Mouse (Mus musculus) Muller cell, postnatal 12 days (primary cell): ENCODE data around the gene Naa80.

Experiments
- DNase-seq: peaks from one replicate; pipeline ENCODE4 v3.0.0-alpha.2; 2015; ENCODE audit errors: inconsistent ontology term

Naa80 gene

DNA sequence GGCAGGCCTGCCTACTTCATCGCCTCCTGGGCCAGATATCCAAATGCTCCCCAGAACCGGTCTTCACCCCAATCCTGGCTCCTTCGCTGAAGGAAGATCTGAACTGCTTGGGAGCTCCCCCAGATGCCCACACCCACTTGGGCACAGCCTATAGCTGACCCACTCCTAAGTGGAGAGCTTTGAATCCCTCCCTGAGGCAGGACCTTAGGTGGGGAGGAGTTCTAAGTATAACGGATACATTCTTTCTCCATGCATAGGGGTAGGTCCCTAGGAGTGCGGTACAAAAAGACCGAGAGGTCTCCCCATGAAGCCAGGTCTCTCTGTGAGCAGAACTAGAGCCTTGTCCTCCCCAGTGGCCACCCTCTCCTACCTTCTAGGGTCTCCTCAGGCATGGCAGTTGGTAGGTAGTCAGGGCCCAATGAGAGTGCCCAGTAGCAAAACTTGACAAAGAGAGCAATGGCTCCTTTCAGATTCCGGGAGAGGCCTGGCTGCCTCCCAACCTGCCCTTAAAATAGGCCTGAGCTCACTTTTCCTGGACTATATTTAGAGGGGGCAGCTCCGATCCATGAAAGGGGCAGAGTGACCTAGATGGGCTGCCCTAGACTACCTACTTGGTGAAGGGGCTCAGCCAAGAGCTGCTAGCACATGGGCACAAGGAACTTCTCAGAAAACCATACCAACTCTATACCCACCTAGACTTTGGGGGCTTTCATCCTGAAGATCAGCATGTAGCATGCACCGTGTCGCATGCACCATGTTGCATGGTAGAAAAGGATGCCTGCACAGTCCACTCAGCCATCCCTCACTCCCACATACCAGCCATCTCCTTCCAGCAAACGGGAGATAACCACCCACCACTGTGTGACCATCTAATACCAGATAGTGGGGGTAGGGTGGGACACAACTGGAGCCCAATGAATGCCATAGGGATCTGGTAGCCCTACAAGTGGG, 18.2 kb downstream of the Naa80 start:
- no peak for DNase-seq

DNA sequence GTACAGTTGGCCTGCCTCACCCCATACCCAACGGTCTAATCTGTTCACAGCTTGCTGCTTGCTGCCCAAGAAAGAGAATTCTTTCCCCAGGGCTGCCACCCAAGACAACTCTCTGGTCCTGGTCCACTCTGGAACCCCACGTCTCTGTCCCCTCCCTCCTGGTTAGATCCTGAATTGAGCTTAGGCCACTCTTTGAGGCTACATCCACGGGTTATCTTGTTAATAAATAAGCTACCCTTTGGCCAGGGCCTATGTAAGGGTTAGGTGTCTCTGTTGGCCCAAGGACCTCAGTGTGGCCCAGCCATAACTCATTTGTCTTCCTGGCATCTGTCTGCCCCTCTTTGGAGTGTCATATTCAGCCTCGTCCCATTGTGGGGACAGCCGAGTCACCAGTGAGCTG, 19.7 kb downstream of the Naa80 start:
- DNase-seq = no peak

DNA sequence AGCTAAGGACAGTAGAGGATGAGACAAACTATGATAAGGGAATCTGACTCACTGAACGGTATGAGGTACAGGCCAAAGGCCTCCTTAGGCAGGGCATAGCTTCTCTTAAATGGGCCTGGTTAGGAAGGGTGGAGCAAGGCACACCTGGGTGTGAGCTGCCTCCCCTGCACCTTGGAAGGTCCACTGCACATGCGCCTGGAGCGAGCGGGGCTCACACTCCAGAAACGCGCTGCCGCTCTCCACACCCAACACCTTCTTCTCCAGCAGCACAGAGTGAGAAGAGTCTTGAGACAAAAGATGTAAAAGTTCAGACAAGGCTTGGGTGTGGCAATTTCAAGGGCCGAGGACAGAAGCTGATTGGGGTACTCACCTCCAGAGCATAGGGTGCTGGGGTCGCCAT, 20.7 kb downstream of the Naa80 start:
- no peak for DNase-seq

DNA sequence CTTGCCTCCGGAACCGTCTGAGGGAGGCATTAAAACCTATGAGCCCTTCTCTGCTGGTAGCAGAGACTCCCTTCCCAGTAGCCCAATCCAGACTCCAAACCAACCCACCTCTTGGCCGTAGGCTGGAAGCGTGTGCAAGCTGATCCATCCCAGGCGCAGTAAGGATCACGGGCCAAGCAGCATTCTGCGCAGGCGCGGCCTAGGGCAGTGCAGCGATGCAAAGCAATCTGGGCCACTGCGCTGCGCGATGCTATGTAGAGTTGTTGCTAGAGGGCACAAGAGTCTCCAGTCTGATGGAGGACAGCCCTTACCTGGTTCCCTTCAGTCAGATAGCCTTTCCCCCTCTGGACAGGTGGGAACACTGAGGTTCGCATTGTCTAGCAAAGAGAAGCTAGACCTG, 21.2 kb downstream of the Naa80 start:
- DNase-seq = no peak

DNA sequence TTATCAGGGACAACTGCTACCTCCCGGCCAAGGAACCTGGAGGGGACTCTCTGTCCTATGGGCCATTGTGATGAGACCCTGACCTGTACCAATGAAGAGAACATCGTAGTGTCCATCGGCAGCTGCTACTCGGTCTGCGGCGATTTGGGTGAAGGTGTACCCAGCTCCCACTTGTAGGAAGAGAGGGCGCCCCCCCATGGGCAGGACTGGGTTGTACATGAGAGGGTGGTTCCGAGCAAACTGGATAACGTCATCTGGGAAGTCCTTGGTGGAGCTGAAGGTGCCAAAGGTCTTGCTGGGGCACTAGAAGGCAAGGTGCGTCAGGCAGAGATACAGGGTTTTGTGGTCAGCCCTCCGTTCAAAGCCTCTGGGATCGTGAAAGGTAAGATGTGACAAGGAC, 22.1 kb downstream of the Naa80 start:
- DNase-seq = no peak

DNA sequence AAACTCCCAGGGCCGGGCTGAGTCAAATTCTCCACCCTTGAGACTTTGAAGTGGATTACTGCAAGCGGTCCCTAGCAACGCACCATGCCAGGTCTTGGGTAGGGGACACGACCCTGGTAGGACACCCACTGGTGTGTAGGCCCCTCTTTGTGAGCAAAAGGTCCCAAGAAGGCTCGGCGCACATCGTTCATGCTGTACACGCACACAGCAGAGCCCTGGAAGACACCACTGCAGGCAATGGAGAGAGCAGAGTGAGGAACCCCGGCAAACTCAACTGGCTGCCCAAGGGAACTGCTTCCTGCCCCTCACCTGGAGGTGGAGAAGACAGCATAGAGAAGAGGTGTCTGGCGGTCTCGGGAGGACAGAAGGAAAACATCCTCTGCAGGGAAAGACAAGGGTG, 22.6 kb downstream of the Naa80 start:
- DNase-seq = no peak

DNA sequence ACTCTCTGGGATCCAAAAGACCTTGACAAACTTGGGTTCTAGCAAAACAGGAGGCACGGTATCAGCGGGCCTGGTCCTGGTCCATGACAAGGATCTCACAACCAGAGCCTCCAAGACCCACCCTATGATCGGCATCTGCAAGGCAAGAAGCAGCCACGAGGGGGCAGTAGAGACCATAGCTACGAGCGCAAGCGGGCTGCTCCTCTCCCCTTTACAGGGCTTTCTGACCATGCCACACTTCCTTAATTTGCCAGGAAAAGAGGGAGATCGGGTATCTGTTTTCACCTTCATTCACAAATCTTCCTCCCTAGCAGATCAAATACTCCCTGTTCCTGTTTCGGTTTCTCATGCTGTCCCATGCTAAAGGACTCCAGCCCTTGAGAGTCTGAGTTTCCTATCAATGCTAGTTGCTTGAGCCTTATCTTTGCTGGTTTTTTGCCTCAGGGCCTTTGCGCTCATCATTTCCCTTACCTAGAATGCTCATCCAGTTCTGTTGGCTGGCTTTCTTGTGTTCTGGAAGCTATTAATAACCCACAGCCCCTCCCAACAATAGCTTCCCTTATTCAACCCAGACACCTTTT, 23.5 kb downstream of the Naa80 start:
- peak; percentile 81 for DNase-seq

DNA sequence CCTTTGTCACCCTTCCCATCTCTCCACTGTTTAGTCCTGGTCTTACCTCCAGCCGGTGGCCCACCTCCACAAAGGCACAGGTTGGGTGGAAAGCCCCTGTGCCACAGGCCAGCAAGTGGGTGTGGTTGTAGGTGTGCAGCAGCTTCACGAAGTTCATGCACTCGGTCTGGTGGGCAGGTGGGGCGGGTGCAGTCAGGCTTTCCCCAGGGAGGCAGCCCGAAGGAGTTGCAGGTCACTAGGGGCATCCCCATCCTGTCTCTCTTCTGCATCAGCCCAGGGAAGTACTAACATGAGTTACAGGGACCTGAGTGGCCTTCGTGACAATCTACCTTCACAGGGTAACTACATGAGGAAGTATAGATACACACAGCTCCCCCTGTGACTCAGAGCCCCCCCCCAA, 24.6 kb downstream of the Naa80 start:
- no peak for DNase-seq

DNA sequence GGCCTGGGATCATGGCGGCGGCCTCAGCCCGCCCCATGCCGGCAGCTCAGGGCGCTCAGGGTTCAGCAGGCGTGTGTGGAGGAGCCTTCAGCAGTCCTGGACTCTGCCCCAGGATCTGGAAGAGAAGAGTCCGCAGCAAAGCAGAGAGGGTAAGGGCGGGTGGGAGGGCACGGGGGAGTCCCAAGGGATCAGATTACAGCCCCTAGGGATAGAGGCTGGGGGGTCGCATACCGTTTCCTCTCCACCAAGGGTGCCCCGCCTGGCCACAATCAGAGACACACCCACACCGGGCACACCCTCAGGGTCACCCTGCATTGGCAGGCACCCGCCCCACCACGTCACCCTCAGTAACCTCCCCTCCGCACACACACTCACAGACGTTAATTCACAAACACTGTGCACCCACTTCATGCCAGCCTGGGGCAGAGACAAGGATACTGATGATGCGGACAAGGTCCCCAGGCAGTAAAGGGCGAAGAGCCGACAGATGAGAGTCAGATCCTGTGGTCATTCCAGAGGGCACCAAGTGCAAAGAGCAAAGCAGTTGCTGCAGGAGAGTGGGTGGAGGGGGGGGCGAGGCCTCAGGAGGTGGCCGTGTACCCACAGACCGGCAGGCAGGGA, 26.5 kb downstream of the Naa80 start:
- DNase-seq = no peak

DNA sequence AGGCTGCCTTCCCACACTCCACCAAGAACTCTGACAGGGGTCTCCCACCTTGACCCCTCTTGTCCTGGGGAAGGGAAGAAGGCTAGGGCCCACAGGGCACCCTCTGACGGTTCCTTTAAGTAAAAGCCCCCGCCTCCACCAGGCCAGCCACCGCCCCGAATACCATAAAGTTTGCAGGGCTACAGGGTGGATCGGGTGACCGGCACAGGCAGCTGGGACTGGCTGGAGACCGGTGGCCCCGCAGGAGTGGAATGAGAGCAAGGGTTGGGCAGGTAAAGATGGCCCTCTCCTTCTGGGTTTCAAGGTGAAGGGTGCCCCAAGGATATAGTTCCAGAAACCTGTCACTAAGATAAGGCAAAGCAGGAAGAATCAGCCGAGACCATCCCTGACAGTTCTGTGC, 27.9 kb downstream of the Naa80 start:
- peak; percentile 64 for DNase-seq

DNA sequence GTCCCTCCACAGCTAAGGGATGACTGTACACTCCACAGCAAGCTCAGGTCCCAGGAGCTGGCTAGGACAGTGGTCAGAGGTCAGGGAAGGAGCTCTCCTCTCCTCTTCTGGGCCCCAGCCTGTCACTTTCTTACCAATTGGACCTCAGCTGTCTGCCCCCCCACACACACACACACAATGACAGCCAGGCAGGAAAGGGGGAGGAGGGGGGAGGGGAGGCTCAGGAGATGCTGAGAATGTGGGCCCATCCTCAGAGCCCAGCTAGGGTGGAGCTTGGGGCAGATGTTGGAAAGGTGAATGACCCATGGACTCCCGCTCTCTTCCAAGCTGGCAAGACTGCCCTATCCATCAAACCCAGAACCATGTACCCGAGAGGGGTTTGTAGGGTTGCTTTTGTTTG, 28.3 kb downstream of the Naa80 start:
- no peak for DNase-seq

DNA sequence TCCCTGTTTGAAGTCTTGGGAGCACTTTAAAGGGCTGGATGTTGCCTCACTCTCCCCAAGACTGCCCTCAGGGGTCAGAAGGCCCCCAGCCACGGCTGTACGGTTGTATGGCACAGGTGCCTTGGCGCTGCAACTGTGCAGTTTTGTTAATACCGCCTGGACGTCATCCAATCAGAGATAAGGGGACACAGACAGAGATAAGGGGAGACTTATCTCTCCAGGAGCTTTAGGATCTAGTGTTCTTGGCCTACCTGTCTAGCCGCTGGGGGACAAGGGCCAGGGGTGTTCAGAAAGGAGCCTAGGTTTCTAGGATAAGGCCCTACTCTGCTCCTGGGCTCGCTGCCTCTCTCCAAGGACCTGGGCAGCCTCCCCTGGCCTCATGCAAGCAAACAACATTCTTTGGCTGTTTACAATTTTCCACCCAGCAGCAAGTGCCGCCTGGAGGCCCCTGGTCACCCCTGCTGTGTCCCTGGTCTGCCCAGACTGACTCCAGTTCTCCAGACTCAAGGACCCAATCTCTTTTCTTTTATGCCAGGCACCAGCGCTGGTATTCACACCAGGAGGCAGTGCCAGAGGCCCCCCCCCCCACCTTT, 29.1 kb downstream of the Naa80 start:
- DNase-seq = no peak

DNA sequence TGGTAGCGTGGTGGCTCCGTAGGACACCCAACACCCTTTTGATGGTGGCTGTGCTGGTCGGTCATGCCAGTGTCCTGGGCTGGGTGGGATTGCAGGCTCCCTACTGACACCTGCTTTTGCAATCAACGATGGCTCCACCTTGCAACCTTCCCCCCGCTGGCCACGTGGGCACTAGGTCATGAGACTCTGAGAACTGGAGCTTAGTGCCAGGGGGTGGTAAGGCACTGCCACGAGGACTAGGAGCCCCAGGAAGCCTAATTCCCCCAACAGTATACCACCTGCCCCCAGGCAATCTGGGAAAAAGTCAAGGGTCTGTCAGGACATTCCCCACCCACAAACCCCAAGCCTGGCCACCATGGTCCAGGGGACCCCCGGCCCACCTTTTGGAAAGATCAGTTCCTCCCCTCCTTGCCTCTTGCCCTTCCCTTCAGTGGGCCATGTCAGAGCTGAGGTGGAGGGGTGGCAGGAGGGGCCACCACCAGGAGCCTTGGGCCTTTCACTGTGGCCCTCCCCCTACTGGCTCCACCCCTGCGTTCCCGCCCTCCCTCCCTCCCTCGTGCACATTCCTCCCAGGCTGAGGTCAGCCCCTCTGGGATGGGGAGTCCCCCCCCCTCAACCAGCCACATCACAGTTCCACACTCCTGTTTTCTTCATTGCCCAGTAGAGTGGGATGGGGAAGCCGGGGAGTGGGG, 30.2 kb downstream of the Naa80 start, which contains the start of gene Sema3b:
Sema3b (minus strand) TSS at position 489 of the 692 bp plus-strand sequence.
- DNase-seq = peak; percentile 82

DNA sequence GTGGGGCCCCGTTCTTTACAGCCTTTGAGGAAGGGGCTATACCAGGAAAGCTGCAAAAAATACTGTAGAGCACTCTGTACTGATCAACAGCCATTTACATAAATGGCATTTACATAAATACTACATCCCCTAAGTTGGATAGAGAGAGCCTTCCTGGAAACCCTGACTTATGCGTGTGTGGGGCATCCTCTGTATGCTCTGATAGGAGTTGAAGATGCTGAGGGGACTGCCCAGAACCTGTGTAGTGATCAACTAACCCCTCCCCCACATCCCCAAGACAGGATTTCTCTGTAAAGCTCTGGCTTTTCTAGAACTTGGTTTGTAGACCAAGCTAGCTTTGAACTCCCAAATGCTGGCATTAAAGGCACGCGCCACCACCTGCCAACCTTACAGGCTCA, 30.7 kb downstream of the Naa80 start:
- DNase-seq = no peak

DNA sequence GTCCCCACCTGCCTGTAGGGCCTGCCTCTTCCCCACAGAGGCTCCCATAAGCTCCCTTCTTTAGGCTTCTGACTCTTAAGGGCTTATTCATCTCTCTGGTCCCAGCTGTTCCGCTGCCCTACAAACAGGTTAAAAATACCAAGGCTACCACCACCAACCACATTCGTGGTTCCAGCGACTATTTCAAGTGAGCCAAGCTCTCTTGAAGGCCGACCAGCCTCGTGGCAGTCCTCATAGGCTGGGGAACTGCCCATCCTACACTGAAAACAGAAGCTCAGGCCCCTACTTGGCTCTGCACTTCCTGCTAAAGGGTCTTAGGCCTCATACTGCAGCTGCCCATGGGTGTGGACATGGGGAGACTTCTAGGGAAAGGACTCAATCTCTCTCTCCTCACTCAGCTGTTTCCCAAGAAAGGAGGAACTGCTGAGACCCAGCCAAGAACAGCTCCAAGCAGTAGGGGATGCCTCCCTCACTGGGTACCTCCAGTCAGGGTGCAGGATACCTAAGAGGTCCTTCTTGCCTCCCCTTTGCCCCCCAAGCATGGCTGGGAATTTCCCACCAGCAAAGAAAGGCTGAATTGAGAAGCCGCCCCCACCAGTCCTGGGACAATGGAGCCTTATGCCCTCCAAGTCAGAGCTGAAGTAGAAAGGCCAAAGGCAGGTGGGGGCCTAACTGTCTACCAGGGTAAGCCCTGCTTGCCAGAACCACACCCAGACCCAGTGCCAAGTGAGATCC, 32.9 kb downstream of the Naa80 start:
- DNase-seq = no peak

DNA sequence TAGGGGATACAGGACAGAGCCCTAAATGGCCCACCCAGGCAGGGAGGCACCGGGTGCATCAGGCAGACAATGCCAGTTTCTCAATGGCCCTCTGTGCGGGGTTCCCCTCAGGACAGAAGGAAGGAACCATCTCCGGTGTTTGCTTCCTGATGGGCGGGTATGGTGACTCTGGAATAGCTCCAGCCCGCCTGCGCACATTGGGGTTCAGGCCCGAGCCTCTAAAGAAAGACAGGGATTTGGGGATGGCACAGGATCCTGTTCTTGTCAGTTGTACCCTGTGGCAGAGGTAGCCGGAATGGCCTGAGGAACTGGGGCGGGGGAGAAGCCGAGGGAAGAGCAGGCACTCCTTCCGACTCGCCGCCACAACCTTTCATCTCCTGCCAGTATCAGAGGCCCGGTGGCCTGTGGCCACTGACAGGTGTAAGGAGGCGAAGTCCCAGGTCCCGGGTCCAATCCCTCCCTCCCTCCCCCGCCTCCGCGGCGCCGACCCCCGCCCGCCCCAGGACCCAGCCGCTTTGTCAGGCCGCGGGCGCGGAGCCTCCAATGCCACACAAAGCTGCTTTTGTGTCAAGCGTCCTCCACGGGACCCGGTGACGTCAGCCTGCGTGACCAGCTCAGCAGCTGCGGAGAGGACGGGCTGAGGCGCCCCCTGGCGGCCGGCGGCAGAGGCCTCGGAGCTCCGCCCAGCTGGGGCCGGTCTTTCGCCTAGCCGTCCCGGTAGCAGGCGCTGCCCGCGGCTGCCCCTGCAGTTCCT, 33.7 kb downstream of the Naa80 start:
- DNase-seq = peak; percentile 99

DNA sequence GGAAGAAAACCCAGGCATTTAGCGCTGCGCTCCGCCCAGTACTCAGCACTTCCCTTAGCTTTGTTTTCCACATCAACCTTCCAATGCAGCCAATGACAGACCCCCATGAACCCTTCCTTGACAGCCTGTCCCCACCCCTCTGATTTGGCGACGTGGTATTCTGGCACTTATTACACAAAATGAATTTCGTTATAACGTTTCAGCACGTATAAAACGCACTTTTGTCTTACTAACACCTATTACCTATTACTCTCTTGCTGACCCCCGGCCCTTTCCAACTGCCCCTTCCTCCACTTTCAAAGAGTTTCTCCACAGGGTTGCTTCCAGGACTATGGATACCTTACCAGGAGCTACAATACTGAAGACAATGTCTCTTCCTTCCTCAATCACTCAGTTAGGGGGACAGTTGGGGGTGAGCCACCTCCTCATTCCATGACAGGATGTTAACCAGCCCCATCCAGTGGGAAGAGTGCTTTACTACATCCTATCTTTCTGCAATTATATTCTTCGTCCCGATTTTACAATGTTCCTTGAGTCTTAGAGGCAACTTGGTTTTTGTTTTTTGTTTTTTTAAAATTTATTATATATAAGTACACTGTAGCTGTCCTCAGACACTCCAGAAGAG, 34.4 kb downstream of the Naa80 start:
- DNase-seq = no peak

DNA sequence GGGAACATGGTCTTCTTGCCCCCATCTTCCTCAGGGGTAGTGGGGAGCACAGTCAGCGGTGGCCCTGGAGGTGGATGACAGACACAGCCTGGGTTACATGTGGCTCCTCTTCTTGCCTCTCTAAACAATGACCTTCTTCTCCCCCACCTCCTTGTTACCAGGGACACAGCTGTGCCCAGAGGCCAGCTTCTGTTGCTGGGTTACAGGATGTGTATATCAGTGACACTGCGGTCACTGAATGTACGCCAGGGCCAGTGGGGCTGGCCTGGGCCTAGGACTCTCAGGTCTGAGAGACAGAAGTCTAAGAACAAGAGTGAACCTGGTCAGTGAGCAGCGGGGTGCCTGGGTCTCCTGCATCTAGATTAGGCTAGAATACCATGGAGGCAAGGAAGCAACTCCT, 36.3 kb downstream of the Naa80 start:
- peak; percentile 66 for DNase-seq

DNA sequence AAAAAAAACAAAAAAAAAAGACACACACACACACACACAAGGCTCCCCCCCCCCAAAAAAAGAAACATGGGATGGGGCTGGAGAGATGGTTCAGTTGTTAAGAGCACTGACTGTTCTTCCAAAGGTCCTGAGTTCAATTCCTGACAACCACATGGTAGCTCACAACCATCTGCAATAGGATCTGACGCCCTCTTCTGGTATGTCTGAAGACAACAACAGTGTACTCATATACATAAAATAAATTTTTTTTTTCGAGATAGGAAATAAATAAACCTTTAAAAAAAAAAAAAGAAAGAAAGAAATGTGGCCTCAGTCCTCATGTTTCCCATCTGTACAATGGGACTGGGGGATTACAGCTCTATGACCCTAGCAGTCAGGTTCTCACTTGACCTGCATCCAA, 38.8 kb downstream of the Naa80 start:
- no peak for DNase-seq

DNA sequence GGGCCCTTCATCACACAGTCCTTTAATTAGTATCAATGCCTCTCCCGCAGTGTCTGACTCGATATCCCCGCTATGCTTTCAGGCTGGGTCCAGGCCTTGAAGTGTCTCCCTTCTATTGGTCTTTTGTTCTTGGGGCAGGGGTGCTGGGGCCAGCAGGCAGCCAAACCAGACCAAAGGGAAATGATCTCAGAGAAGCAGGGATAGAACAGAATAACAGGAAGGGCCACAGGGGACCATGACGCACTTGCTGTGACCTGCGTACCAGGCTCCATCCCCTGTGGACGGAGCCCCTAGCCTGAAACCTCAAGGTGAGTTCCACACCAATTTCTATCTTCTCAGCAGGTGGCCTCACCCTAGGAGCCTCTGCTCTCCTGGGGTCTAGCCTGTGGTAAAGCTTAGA, 39.4 kb downstream of the Naa80 start:
- no peak for DNase-seq
